Mouse (Mus musculus) lung, embryonic 14.5 days (tissue): ENCODE measurements around the gene Hist2h3c1. TPM values are rescaled to one million over a fixed set of nuclear protein-coding genes. Genes with fewer than 3 reads are reported as not detected.
"Not testable (repeated sequence)": the region's sequence is repeated elsewhere in the genome, so short reads cannot be mapped to it uniquely, and the experiment has no call there.

Experiments
- ATAC-seq: fragments of 200-750 bp; cut with Nextera tagmentation; 2 replicates; pipeline ENCODE4 v1.8.0; 2017; ENCODE audit warnings: mild to moderate bottlenecking, moderate TSS enrichment, moderate library complexity; ENCODE audit not compliant: insufficient read depth
- DNase-seq: peaks from one replicate; pipeline ENCODE4 v3.0.0-alpha.2; 2015
- H3K27ac ChIP-seq: fragments of 300-500 bp; sonication (generic); 2 replicates; pipeline ENCODE4 v1.5.1; 2014; ENCODE audit warnings: low read depth, mild to moderate bottlenecking, moderate library complexity
- H3K27me3 ChIP-seq: fragments of 300-500 bp; sonication (generic); 2 replicates; pipeline ENCODE4 v1.6.1; 2014; ENCODE audit warnings: low read length, control low read depth; ENCODE audit not compliant: insufficient read depth
- H3K36me3 ChIP-seq: fragments of 300-500 bp; sonication (generic); 2 replicates; pipeline ENCODE4 v1.6.1; 2014; ENCODE audit warnings: control low read depth; ENCODE audit not compliant: insufficient read depth
- H3K4me1 ChIP-seq: fragments of 300-500 bp; sonication (generic); 2 replicates; pipeline ENCODE4 v1.6.1; 2014; ENCODE audit warnings: antibody characterized with exemption, control low read depth; ENCODE audit not compliant: insufficient read depth
- H3K4me2 ChIP-seq: fragments of 300-500 bp; sonication (generic); 2 replicates; pipeline ENCODE4 v1.6.1; 2014; ENCODE audit warnings: mild to moderate bottlenecking
- H3K4me3 ChIP-seq: fragments of 300-500 bp; sonication (generic); 2 replicates; pipeline ENCODE4 v1.5.1; 2014; ENCODE audit warnings: low read depth, low read length
- H3K9ac ChIP-seq: fragments of 300-500 bp; sonication (generic); 2 replicates; pipeline ENCODE4 v1.6.1; 2014
- H3K9me3 ChIP-seq: fragments of 300-500 bp; sonication (generic); 2 replicates; pipeline ENCODE4 v1.6.1; 2016; ENCODE audit warnings: low read depth, low read length, control low read depth
- CTCF ChIP-seq: IDR thresholded peaks from 2 replicates; pipeline ENCODE4 v1.5.1; 2016; ENCODE audit warnings: antibody characterized with exemption, low read depth
- WGBS: fragments of 180-500 bp; shearing (Covaris S2); extraction: QIAGEN DNeasy Blood & Tissue Kit; methylation state at CpG from one replicate; pipeline ENCODE4 v1.1.7; 2014; 5-methylcytosine and 5-hydroxymethylcytosine counted together
- polyA plus RNA-seq: library from polyadenylated mRNA; unstranded; fragments of >200 nt; fragmentation: Nextera tagmentation; extraction: Ambion mirVana; gene quantifications from 2 replicates; pipeline ENCODE4 v1.2.1, GENCODE M21; 2014

Hist2h3c1 gene
- polyA plus RNA-seq, 1 experiment from 2014 or later = 0.30 TPM

DNA sequence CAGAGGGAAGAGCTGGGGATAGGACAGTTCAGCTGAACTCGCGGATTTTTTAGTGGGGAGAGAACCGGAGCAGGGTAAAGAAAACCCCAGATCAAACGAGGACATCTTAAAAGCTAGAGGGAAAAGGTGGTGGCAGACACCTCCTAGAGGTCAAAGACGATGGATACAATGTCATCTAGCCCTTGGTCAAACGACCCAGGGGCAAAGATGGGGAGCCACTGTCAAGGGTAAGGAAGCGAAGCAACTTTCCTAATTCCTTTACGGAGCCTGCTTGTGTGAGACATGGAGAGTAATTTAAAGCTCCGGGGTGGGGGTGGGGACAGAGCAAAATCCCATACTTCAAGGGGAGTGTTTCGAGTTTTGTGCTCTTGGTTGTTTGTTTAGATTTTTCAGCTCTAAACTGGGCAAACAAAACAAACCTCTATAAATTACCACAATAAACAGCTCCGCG, 27.3 kb upstream of the Hist2h3c1 start:
- DNase-seq (peak; percentile 52), ATAC-seq (peak; percentile 2; the same call in 1 of the 2 replicates)
- TF ChIP-seq CTCF = peak; percentile 35

GRCm38 (mm10) chr3:96219661-96220130, 26.8 kb upstream of the Hist2h3c1 start, which contains the start of the genes Bola1 and Hist2h2ab:
TSS of gene Bola1 (minus strand) at chr3:96219709.
TSS of gene Hist2h2ab (plus strand) at chr3:96219865.
- peak; percentile 85 for ATAC-seq
- Histone ChIP-seq H3K36me3 (no peaks in the 10 kb centered on the region), H3K9ac (peak within 1 kb of the TSS; percentile 82), H3K9me3 (no peaks in the 10 kb centered on the region), H3K27ac (peak within 1 kb of the TSS; percentile 99), H3K27me3 (no peaks in the 10 kb centered on the region), H3K4me1 (peaks cover 15% of the 10 kb centered on the region; the same call in 1 of the 2 replicates), H3K4me2 (peak within 1 kb of the TSS; percentile 93), H3K4me3 (peak within 1 kb of the TSS; percentile 52)
- no peak for TF ChIP-seq CTCF
- peak; percentile 92 for DNase-seq
- WGBS = under 1% methylated on average over 37 of the region's 37 CpGs

More for the DNA sequence above, 27.3 kb upstream of the Hist2h3c1 start:
- H3K4me2 ChIP-seq = peak overlapping the region; percentile 93
- peaks cover 15% of the 10 kb centered on the region; the same call in 1 of the 2 replicates for H3K4me1 ChIP-seq
- peak overlapping the region; percentile 99 for H3K27ac ChIP-seq
- 0% methylated on average over 12 of the region's 12 CpGs for WGBS
- peak overlapping the region; percentile 68 for H3K9ac ChIP-seq
- H3K4me3 ChIP-seq = peak overlapping the region; percentile 52
- no peaks in the 10 kb centered on the region for H3K27me3 ChIP-seq
- H3K9me3 ChIP-seq = no peaks in the 10 kb centered on the region
- H3K36me3 ChIP-seq = no peaks in the 10 kb centered on the region

GRCm38 (mm10) chr3:96220131-96220764, 26.2 kb upstream of the Hist2h3c1 start:
- ATAC-seq (peak; percentile 5; the same call in 1 of the 2 replicates), DNase-seq (peak; percentile 67)
- 1% methylated on average over 30 of the region's 47 CpGs for WGBS

GRCm38 (mm10) chr3:96220765-96221639, 25.5 kb upstream of the Hist2h3c1 start, which contains the start of the genes Hist2h2ac and Hist2h2be:
TSS of gene Hist2h2ac (minus strand) at chr3:96220880.
TSS of gene Hist2h2be (plus strand) at chr3:96221119.
- WGBS = under 1% methylated on average over 43 of the region's 43 CpGs
- peaks cover 15% of the 10 kb centered on the region; the same call in 1 of the 2 replicates for H3K4me1 ChIP-seq
- no peaks in the 10 kb centered on the region for H3K36me3 ChIP-seq
- H3K27me3 ChIP-seq = no peaks in the 10 kb centered on the region
- no peaks in the 10 kb centered on the region for H3K9me3 ChIP-seq
- no peak for TF ChIP-seq CTCF
- peak within 1 kb of the TSS; percentile 52 for H3K4me3 ChIP-seq
- DNase-seq (peak; percentile 96), ATAC-seq (peak; percentile 95)
- peak within 1 kb of the TSS; percentile 82 for H3K9ac ChIP-seq
- peak within 1 kb of the TSS; percentile 93 for H3K4me2 ChIP-seq
- H3K27ac ChIP-seq = peak within 1 kb of the TSS; percentile 99

More at GRCm38 (mm10) chr3:96220131-96220764, 26.2 kb upstream of the Hist2h3c1 start:
- not testable (repeated sequence) for H3K9me3 ChIP-seq, H3K36me3 ChIP-seq, H3K27me3 ChIP-seq
- H3K27ac ChIP-seq = peak overlapping the region; percentile 99
- H3K4me2 ChIP-seq = peak overlapping the region; percentile 93
- peak overlapping the region; percentile 52 for H3K4me3 ChIP-seq
- peak overlapping the region; percentile 82 for H3K9ac ChIP-seq
- H3K4me1 ChIP-seq = peaks cover 15% of the 10 kb centered on the region; the same call in 1 of the 2 replicates

DNA sequence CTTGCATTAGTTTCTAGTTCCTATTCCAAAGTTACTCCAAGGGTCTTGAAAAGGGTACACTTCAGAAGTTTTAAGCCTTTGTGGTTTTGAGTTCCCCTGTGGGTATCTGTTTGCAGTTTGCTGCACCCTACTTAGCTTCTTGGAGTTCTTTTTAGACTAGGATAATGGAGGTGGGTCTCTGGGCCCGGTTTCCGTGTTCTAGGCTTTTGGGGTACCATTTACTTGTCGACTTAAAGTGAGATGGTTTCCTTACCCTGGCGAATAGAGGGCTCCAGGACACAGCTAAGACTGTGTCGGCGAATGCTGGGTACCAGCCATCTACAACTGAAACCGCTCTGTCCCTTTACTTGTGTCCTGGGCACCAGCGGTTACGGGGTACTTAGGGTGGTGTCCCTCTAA, 24.8 kb upstream of the Hist2h3c1 start:
- WGBS = 25% methylated on average over 9 of the region's 9 CpGs
- H3K4me1 ChIP-seq = peaks cover 16% of the 10 kb centered on the region; the same call in 1 of the 2 replicates
- TF ChIP-seq CTCF = no peak

DNA sequence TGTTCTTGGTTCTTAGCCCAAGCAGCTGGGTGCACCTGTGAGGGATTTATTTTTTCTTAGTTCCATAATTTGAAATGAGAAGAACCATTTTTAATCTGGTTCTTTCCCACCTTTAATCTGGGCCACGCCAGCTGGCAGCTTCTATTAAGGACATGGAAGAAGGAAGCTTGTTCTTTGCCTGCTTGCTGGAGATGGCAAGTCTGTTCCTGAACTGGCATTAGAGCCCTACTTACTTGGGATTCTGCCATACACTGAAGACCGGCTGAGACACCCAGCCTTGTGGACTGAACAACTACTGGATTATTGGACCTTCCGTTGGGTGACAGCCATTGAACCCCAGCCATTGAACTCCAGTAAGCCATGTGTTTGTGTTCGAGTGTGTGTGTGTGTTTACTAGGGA, 23.7 kb upstream of the Hist2h3c1 start:
- no peaks in the 10 kb centered on the region for H3K9me3 ChIP-seq
- no peak for ATAC-seq
- DNase-seq = no peak
- no peak overlapping the region for H3K9ac ChIP-seq
- no peak overlapping the region for H3K27ac ChIP-seq
- peak overlapping the region; percentile 52; the same call in 1 of the 2 replicates for H3K4me3 ChIP-seq
- no peaks in the 10 kb centered on the region for H3K36me3 ChIP-seq
- 93% methylated on average over 4 of the region's 4 CpGs for WGBS
- H3K27me3 ChIP-seq = no peaks in the 10 kb centered on the region
- peaks cover 19% of the 10 kb centered on the region; the same call in 1 of the 2 replicates for H3K4me1 ChIP-seq
- TF ChIP-seq CTCF = no peak
- peak overlapping the region; percentile 93 for H3K4me2 ChIP-seq

More for the DNA sequence above, 24.8 kb upstream of the Hist2h3c1 start:
- H3K4me3 ChIP-seq = peak overlapping the region; percentile 52
- no peaks in the 10 kb centered on the region for H3K36me3 ChIP-seq
- H3K27ac ChIP-seq = peak overlapping the region; percentile 99
- H3K9ac ChIP-seq = peak overlapping the region; percentile 56
- no peaks in the 10 kb centered on the region for H3K27me3 ChIP-seq
- peak overlapping the region; percentile 93 for H3K4me2 ChIP-seq
- no peaks in the 10 kb centered on the region for H3K9me3 ChIP-seq
- DNase-seq (peak; percentile 17), ATAC-seq (no peak)
